Mouse (Mus musculus): Measurements from ENCODE around the gene Lhfpl1. TPM values are rescaled to one million over a fixed set of nuclear protein-coding genes. Genes with fewer than 3 reads are reported as not detected.

Gene Lhfpl1
- polyA plus RNA-seq, 1 experiment from 2014 or later: 3.1 TPM

Other genes with a start within 250 kb of the Lhfpl1 start
- 14.1 and 17.4 TPM in 2 replicates for gene Amot, start 156.1 kb upstream of the Lhfpl1 start, polyA plus RNA-seq (2015; fragmentation: Nextera tagmentation; extraction: Ambion mirVana)